Mouse (Mus musculus): ENCODE results near the gene Gm10717.
"Not testable (repeated sequence)": the region's sequence is repeated elsewhere in the genome, so short reads cannot be mapped to it uniquely, and the experiment has no call there.

The Gm10717 gene

GRCm38 (mm10) chr9:3025653-3026052 lies 436 bp downstream of the Gm10717 start:
- peak; percentile 84 to 86 for DNase-seq (ENCODE audit: low spot score in 2 of 2)

- not testable (repeated sequence) for DNase-seq (ENCODE audit: low spot score in 2 of 2)
Observed at GRCm38 (mm10) chr9:3026136-3026535, 919 bp downstream of the Gm10717 start.

GRCm38 (mm10) chr9:3026741-3027140 lies 1.5 kb downstream of the Gm10717 start:
- DNase-seq (ENCODE audit: low spot score in 2 of 2) = not testable (repeated sequence)

GRCm38 (mm10) chr9:3027200-3027599 lies 2.0 kb downstream of the Gm10717 start:
- DNase-seq (ENCODE audit: low spot score in 2 of 2) = not testable (repeated sequence)

GRCm38 (mm10) chr9:3029276-3030000 lies 4.2 kb downstream of the Gm10717 start:
- peak; percentile 47 to 49 for DNase-seq (ENCODE audit: low spot score in 2 of 2)

- not testable (repeated sequence) for DNase-seq (ENCODE audit: low spot score in 2 of 2)
Observed at GRCm38 (mm10) chr9:3030677-3031318, 5.6 kb downstream of the Gm10717 start.

GRCm38 (mm10) chr9:3034299-3034698 lies 9.1 kb downstream of the Gm10717 start, which contains the start of gene Gm17535:
Gene Gm17535 (plus strand): TSS chr9:3034599.
- not testable (repeated sequence) for DNase-seq (ENCODE audit: low spot score in 2 of 2)

GRCm38 (mm10) chr9:3036577-3036976 lies 11.4 kb downstream of the Gm10717 start, which contains the start of gene Gm10715:
Gene Gm10715 (plus strand): TSS chr9:3036877.
- not testable (repeated sequence) for DNase-seq (ENCODE audit: low spot score in 2 of 2)

- not testable (repeated sequence) for DNase-seq (ENCODE audit: low spot score in 2 of 2)
Observed at GRCm38 (mm10) chr9:3038161-3038560, 12.9 kb downstream of the Gm10717 start.

All from spleen, postnatal 14 days (tissue).